9 mouse cellular contexts compared by ENCODE assay signal in the genomic region with DNA sequence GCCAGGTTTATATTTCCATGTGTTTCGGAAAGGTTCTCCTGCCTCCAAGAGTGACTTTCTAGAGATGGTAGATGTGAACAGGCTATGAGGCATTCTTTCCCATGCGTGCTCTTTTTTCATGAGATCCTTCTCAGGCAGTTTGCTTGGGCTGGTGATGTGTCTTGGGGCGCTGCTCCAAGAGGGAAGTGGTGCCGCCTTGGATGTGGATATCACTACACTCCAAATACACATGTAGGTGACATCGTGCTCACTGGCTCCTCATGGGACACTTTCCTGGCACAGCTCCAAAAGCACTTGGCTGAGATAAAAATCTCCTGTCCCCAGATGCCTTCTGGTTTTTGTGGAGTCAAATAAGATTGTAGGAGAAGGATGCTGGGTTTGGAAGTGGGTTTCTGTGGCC. TPM values are rescaled to one million over a fixed set of nuclear protein-coding genes. Genes with fewer than 3 reads are reported as not detected.
DNase-seq lines count a peak whose midpoint lies in the region; ATAC-seq lines count a peak whose summit lies in the region.
"Had no signal": no experiment of that assay in that cellular context is flagged by ENCODE, and none has a peak within 500 bp of the region (broad histone marks: within the 10 kb centered on the region; RNA-seq: fewer than 3 reads in every experiment).

No protein-coding gene starts in this region.

- DNase-seq in adrenal gland, adult (ENCODE audit: inconsistent age in 2 of 2, low spot score in 1 of 2): peak; percentile 28 to 72
- no peak for DNase-seq in adrenal gland, adult 18-20 months (ENCODE audit: low spot score in 2 of 2)
- peak; percentile 45 for DNase-seq in kidney, postnatal 14 days
- DNase-seq in adrenal gland, postnatal 36 days: peak; percentile 46 to 58
- DNase-seq in kidney, postnatal 36 days: peak; percentile 49 to 63
- no peak for DNase-seq in B cell, adult 2 months

- no peaks in the 10 kb centered on the region for H3K4me1 ChIP-seq in kidney, embryonic 16.5 days (ENCODE audit: insufficient read depth, low read length)
- peaks cover 24% of the 10 kb centered on the region for H3K4me1 ChIP-seq in liver, embryonic 12.5 days

- 0 out of 2 replicates have a peak, but pooled peaks cover 5% of the 10 kb centered on the region for H3K36me3 ChIP-seq in kidney, embryonic 16.5 days (ENCODE audit: insufficient read depth, low read length)
- no peaks in the 10 kb centered on the region for H3K36me3 ChIP-seq in liver, embryonic 12.5 days

- H3K4me3 ChIP-seq in kidney, embryonic 16.5 days (ENCODE audit: low read length): no peak overlapping the region
- no peak overlapping the region for H3K4me3 ChIP-seq in liver, embryonic 12.5 days
- H3K4me3 ChIP-seq: layer of hippocampus, adult 2 months had no signal

- no peaks in the 10 kb centered on the region for H3K27me3 ChIP-seq in kidney, embryonic 16.5 days (ENCODE audit: insufficient read depth, low read length)
- H3K27me3 ChIP-seq in liver, embryonic 12.5 days (replicated peaks): no peaks in the 10 kb centered on the region

- no peak overlapping the region for H3K4me2 ChIP-seq in kidney, embryonic 16.5 days (replicated peaks; ENCODE audit: low read depth, low read length)
- H3K4me2 ChIP-seq in liver, embryonic 12.5 days: no peak overlapping the region

- ATAC-seq in kidney, embryonic 16.5 days (ENCODE audit: low FRiP score, low TSS enrichment): no peak
- no peak for ATAC-seq in liver, embryonic 12.5 days

- no peaks in the 10 kb centered on the region for H3K9me3 ChIP-seq in kidney, embryonic 16.5 days (ENCODE audit: low read length)
- no peaks in the 10 kb centered on the region for H3K9me3 ChIP-seq in liver, embryonic 12.5 days (replicated peaks)

- H3K9ac ChIP-seq in kidney, embryonic 16.5 days (replicated peaks; ENCODE audit: low read length): no peak overlapping the region
- no peak overlapping the region for H3K9ac ChIP-seq in liver, embryonic 12.5 days

- H3K27ac ChIP-seq in kidney, embryonic 16.5 days (ENCODE audit: low read length): no peak overlapping the region
- H3K27ac ChIP-seq in liver, embryonic 12.5 days: no peak overlapping the region
- H3K27ac ChIP-seq: layer of hippocampus, adult 2 months had no signal

- 75% methylated on average over 5 of the region's 5 CpGs for WGBS in kidney, embryonic 16.5 days
- WGBS in liver, embryonic 12.5 days (ENCODE audit: insufficient replicate concordance): 69% methylated on average over 5 of the region's 5 CpGs

RNA-seq across cellular contexts. Expression of gene Xylt1, which starts 31.6 kb away (rescaled TPM):
- total RNA-seq in adrenal gland, adult 18-20 months (2021): 1 to 10 TPM; 6.0 to 6.2 TPM
- polyA plus RNA-seq in kidney, embryonic 16.5 days (2015; fragmentation: Nextera tagmentation; extraction: Ambion mirVana): 1.6 and 1.8 TPM in 2 replicates
- 1 to 10 TPM; 4.9 to 8.2 TPM for total RNA-seq in adrenal gland, postnatal 36 days (2021)
- 0.53 and 0.58 TPM in 2 replicates for polyA plus RNA-seq in liver, embryonic 12.5 days (2016; fragmentation: Nextera tagmentation; extraction: Ambion mirVana)

Comparison
In these comparisons a context has a peak if more than half of its experiments do, and no peak if none do; other contexts are left out.
1. DNase-seq: peak in adrenal gland, adult (2 of 2), kidney, postnatal 14 days (single experiment), adrenal gland, postnatal 36 days (2 of 2) and kidney, postnatal 36 days (2 of 2); none in adrenal gland, adult 18-20 months (0 of 2) and B cell, adult 2 months (0 of 2).